Mouse (Mus musculus) natural killer cell, adult 2 months (primary cell): ENCODE results near the gene Ggt1.

Source experiments
- DNase-seq, 2 experiments: peaks; one replicate each; pipeline ENCODE4 v3.0.0; 2022; ENCODE audit warnings: low spot score in 2 of 2

The Ggt1 gene

DNA sequence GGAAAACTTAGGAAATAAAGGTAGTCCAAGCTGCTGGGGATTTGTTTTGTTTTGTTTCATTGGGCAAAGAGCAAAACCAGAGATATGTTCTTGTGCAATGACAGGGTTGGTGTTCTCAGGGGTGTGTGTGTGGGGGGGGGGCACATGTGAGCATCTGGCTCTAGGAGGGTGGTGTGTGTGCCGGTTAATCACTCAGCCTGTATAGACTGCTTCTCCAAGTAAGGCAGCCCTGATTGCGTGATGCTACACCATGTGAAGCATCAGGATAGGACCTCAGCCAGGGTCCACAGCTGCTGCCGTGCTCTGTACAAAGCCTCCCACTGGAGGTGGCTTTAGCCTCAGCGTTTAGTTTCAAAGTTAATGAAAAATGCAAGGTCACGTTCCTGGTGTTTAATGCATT, 71.6 kb downstream of the Ggt1 start:
- DNase-seq: no peak

DNA sequence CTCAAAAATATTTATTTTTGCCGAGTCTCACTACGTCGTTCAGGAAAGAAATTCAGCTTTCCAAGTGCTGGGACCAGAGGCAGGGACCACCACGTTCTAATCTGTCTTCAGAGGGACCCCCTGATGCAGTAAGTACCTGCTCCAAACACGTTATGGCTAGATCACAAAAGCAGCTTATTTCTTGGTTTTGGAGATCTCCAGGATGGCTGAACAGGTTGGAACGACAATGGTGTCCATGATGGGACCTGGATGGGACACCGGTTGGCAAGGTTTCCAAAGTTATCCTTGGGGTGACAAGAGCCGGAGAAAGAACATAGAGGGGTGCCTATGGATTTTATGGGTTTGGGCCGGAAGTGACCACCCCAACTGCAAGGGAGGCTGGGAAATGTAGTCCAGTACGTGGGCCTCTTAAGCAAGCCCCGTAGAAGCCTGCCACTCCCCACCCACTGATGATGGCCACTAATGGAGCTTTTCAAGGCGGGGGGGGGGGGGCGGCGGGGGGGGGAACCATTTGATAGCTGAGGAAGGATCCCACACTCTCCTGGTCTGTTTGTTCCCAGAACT, 72.3 kb downstream of the Ggt1 start:
- no peak for DNase-seq

DNA sequence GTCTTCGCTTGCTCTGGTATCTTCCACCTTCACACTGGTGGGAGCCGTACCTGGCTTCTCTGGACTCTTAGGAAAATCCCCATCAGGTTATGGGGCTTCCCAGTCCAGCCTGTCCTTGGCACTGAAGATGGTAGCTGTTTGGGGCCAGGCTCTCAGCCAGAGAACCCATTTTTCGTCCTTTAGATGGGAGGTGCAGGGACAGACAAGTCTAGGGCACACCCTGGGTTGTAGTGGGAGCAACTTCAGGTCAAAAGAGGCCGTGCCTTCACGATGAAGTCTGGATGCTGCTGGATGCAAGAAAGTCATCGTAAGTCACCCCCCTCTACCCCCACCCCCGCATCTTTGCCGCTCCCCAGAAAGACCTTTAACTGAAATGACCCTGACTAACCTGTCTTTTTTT, 73.2 kb downstream of the Ggt1 start:
- DNase-seq: no peak

DNA sequence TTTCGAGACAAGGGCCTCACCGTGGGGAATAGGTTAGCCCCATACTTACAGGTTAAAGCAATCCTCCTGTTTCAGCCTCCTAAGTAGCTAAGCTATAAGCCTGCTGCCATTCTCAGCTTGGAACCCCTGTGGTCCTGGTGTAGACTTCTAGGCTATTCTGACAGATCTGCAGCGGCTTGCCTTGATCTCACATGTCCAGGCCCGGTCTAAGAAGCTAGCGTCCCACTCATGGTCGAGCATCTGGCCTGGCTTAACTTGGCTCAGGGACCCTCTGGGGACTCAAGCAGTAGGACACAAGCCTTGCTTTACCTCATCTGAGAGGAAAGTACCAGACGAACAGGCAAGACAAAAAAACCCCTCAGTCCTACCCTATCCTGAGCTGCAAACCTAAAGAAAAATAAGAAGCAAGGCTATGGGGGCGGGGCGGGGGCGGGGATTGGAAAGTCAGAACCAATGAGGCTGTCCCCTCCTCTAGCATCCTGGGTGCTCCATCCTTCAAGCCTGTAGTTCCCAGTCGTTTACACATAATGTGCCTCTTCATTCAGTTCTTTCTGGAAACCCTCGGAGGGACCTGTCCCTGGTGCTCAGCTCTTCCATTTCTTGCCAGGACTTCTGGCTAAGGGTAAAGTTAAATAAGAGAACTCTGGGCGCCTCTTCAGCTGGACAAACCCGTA, 73.8 kb downstream of the Ggt1 start:
- no peak for DNase-seq

DNA sequence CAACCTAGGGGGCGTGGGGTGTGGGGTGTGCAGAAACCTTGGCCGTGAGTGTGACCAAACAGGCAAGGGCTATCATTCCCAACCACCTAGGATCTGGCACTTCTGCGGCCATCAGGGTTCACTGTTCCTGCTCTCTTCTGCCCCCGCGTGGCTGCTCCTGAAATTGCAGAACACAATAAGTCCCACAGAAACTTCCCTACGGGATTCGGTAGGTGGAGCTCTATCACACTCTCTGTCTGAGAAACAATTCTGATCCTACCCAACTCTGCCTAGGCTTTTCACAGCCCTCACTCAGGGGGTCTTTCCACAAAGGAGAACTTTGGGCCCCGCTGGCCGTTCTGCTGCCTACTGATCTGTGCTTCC, 74.3 kb downstream of the Ggt1 start:
- peak; percentile 54 to 69 for DNase-seq
